Mouse (Mus musculus): ENCODE results near the gene Rnaset2b.
"Not testable (repeated sequence)": the region's sequence is repeated elsewhere in the genome, so short reads cannot be mapped to it uniquely, and the experiment has no call there.

Gene Rnaset2b

GRCm38 (mm10) chr17:6970334-6970733 is at the start of gene Rnaset2b:
Gene Rnaset2b, plus strand, starts transcription at chr17:6970634.
- not testable (repeated sequence) for DNase-seq (ENCODE audit: low read depth, low spot score)

DNA sequence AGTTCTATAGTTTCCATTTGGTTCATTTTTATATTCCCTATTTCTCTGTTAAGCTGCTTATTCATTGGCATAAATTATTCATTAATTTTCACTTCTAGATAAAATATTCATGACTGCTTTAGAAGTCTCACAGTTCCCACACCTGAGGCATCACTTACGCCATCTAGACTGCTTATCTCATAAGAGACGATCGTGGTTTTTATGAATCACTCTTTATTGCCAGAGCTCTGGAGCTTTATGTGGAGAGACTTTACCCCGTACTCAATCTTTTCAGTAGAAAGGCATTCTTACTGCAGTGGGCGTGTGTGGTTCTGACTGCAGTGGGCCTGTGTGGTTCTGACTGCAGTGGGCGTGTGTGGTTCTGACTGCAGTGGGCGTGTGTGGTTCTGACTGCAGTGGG is 38.8 kb upstream of the Rnaset2b start:
- DNase-seq (ENCODE audit: low read depth, low spot score): peak; percentile 14

- DNase-seq (ENCODE audit: low read depth, low spot score): not testable (repeated sequence)
These were observed 27.9 kb upstream of the Rnaset2b start for GRCm38 (mm10) chr17:6942560-6942959.

DNA sequence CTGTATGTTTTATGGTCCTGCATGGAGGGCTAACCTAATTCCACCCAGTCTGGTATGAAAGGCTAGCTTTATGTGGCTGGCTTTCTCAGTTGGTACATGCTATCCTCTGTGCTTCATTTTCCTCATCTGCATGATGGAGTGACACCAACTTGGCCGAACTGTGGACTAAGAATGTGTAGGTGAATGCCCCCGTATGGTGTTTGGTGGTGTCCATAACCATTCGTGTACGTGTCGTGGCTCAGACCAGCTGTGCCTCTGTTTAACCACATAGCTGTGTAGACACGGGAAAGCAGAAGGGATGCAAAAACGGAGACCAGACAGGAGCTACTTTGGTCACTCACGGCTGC is 22.8 kb upstream of the Rnaset2b start:
- DNase-seq (ENCODE audit: low read depth, low spot score): not testable (repeated sequence)

DNA sequence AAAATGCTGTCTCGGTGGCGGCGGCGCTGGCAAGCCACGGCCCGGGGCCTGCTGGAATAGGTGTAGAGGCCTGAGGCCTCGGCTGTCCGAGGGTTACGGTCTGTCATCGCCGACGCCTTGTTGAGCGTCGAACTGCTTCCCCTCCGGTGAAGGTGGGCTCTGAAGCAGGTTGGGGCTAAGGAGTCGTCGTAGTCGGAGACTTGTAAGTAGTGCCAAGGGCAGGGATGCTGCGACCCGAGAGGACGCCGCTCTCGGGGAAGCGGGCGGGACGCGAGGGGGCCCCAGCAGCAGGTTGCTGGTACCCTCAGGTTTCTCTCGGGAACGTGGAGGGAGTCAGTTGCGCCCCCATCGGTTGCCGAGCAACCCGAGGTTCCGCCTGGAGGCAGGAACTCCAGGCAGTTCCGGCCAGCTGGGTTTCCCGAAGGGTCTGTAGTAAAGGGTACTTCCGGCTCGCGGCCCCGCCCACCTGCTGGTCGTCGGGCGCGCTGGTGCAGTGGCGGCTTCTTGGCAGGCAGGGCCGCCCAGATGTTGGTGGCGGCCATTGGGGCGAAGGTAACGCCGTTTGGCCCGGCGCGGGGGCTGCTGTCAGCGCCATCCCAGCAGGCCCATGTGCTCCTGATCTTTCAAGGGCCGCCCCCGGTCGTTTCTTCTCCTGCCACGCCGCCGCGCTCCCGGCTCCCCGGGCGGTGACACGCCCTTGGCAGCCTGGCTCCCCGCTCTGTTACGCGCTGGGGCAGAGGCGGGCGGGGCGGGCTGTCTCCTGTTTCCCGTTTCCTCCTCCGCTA is 22.3 kb upstream of the Rnaset2b start, which contains the start of gene Rsph3b:
Gene Rsph3b (minus strand): TSS at position 699 of the 785 bp plus-strand sequence.
- DNase-seq (ENCODE audit: low read depth, low spot score): peak; percentile 78

- peak; percentile 35 for DNase-seq (ENCODE audit: low read depth, low spot score)
These were observed 21.6 kb upstream of the Rnaset2b start for GRCm38 (mm10) chr17:6948769-6949228.

- DNase-seq (ENCODE audit: low read depth, low spot score): not testable (repeated sequence)
These were observed 11.6 kb upstream of the Rnaset2b start for GRCm38 (mm10) chr17:6958881-6959280.

GRCm38 (mm10) chr17:6959543-6960259 is 10.7 kb upstream of the Rnaset2b start:
- not testable (repeated sequence) for DNase-seq (ENCODE audit: low read depth, low spot score)

DNA sequence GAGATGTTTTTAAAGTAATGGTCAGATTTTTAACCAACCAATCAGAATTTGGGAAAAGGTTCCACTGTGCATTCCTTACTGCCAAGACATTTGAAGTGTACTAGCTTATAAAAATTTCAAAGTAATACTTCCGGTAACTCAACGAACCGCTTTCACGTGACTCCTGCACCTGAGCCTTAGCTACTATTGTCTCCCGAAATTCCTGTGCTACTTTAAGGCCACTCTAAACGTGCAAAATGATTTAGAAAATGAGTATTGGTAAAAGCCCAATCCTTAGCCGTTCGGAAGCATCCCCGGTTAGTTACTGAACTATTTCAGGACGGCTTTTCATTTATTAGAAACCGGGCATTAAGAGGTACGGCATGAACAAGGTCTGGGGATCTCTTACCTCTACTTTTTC is 10.1 kb upstream of the Rnaset2b start:
- DNase-seq (ENCODE audit: low read depth, low spot score): not testable (repeated sequence)

DNA sequence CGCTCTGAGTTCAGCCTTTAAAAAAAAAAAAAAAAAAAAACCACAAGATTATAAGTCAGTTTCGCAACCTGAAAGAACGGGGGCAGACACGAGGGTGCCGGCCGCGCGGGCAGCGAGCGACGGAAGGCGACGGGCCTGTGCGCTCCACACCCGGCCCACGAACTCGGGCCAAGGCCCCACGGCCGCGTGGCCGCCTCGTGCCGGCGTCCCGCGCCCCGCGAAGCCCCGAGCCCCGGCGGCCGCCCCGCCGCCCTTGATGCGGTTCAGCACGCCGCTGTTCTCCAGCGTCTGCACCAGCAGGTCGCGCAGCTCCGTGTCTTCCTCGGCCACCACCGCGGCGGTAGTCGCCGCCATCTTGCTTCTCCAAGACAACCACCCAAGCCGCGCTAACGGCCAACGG is 9.7 kb upstream of the Rnaset2b start, which contains the start of gene Tagap1:
Gene Tagap1 (minus strand): TSS at position 381 of the 400 bp plus-strand sequence.
- peak; percentile 11 for DNase-seq (ENCODE audit: low read depth, low spot score)

DNA sequence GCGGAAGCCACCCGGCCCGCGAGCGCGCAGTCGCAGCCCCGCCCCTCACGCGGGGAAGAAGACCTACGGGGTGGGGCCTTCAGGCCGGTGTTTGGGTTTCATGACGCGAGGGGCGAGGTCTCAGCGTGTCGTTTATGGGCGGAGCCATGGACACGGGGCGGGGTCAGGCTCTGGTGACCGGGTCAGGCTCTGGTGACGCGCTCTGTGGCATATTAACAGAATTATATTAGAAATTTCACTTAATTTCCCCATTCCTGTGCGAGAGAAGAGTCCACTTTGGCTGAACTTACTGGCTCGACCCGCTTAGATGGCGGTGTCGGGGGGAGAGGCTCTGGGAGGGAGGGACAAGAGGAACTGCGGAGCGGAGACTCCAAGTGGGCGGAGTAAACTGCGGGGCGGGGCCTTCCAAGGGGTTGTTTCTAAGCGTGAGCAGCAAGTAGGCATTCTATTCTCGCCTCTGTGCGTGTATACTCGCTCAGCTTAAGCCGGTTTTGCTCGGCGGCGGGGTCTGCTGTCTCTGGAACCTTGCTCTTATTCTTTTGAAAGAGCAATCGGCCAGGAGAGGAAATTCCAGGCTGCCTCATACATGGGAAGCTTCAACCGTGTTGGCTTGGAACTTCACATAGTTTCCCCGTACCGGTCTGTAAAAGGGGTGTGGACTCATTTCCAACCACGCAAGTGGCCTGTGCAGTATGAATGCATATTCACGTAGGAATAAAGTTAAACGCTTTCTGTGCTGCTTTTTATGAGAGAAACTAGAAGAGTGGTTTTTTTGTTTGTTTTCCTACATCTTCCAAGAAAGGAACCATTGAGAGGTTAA is 9.0 kb upstream of the Rnaset2b start:
- not testable (repeated sequence) for DNase-seq (ENCODE audit: low read depth, low spot score)

DNA sequence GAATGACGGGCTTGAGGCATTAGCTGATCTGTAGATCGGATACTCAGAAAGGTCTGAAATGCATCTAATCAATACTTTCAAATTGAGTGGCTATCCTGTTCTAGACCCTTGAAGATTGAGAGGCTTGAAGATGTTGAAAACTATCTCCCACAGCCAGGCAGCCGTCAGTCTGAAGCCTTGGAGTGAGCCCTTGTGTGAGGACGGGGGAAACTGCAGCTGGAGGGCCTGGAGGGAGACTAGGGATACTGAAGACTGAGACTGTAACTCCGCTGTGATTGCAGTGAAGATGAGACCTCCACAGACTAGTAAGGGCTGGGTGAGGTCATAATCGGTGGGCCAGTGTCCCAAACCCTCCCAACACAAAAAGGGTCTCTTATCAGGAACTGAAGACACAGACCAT is 8.1 kb upstream of the Rnaset2b start:
- not testable (repeated sequence) for DNase-seq (ENCODE audit: low read depth, low spot score)

DNA sequence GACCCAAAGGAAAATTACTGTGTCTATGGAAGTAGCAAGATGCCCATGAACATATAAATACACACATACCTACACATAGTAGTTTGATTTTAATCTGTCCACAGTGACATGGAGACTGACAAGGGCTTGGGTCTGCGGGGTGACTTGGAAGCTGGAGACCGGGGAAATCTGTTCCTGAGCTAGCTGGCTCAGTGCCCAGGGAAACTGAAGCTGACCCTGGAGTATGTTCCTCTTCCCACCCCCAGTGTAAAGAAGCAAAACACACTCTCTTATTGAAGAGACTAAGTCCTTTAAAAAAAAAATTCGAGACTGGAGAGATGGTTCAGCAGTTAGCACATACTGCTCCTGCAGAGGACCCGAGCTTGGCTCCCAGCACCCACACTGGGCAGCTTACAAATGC is 7.5 kb upstream of the Rnaset2b start:
- not testable (repeated sequence) for DNase-seq (ENCODE audit: low read depth, low spot score)

GRCm38 (mm10) chr17:6965364-6965763 is 5.1 kb upstream of the Rnaset2b start:
- DNase-seq (ENCODE audit: low read depth, low spot score): peak; percentile 41

DNA sequence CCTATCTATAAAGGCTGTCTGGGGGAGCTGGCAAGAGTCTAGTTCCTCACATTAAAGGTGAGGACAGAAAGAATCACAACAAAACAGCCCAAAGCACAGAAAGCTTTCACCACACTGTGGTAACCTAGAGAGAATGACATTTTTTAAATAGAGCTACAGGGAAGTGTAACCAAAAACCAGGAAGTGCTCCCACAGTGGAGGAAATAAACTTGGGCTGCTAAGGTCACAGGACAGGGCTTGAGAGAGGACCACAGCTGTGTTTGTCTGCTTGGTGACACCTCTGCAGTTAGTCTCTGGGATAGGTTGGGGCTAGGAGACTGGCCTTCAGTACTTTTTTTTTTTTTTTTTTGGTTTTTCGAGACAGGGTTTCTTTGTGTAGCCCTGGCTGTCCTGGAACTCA is 2.8 kb upstream of the Rnaset2b start:
- not testable (repeated sequence) for DNase-seq (ENCODE audit: low read depth, low spot score)

DNA sequence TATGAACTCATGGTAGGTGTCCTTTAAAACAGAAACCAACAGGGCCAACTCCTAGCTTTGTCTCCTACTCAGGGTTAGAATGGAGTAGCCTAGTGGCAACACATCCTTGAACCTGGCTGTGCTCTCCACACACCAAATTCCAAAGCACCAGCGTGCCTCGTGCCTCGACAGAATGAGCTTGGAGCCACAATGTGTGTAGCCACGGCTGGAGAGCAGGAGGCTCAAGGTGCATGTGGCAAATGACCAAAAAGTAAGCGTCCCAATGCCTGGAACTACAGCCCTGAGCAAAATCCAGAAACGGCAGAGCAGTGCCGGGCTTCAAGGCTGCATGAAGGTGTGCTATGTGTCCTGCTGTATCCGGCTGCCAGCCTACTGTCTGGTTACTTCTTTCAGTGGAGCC is 804 bp downstream of the Rnaset2b start:
- not testable (repeated sequence) for DNase-seq (ENCODE audit: low read depth, low spot score)

- DNase-seq (ENCODE audit: low read depth, low spot score): not testable (repeated sequence)
These were observed 2.5 kb downstream of the Rnaset2b start for GRCm38 (mm10) chr17:6972836-6973396.

DNA sequence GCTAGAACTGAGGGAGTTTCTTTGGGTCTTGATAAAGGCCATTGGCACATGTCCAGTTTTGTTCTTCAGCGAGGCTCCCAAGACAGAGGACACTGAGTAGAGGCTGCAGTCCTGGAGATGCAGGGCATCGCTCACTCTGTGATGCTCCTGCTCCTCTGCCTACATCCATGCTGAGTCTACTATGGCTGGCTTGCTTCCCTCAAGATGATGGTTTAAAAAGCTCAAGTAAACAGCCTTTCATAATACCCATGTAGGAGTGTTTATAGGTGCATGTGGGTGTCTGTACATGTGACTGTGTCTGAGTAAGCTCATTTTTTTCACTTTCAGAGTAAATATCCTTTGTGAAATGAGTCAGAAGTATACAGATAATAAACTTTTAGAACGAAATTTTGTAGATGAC is 4.6 kb downstream of the Rnaset2b start:
- DNase-seq (ENCODE audit: low read depth, low spot score): not testable (repeated sequence)

DNA sequence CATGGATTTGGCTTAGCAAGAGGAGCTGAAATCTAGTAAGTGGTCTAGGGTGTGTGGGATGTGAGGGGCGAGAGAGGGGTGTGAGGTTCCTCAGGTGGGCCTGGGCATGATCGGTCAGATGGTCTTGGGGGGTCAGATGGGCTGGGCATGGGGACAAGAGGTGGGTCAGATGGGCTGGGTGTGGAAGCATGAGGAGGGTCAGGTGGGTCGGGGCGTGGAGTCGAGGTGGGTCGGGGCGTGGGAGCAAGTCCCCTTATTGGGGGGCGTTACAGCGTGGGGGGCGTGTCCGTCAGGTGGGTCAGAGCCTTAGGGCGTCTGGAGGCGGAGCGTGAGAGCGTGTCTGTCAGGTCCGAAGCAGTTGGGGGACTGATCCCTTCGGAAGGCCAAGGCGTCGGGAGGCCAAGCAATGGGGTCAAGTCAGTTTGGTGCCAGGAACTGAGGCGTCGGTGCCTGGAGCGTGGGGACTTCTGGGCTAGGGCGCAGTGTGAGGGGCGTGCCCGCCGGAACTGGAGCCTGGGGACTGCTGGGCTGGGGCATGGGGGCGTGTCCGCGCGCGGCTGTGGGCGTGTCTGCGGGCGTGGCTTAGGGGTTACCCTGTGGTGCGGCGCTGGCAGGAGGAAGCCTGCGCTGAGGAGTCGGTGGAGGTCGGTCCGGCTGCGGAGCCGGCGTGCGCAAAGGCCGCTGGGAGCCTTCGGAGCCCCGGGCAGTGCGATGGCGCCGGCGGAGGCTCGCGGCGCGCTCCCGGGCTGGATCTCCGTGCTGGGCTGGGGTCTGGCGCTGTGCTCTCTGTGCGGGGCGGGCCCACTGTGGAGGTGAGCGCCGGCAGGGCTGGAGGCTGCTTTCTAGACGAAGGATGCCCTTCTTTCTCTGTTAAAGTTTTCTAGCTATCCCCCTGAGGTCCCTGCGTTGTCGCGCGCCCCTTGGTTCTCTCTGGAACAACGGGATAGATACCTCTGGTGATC is 8.1 kb downstream of the Rnaset2b start, which contains the start of gene Gm49721:
Gene Gm49721 (plus strand): TSS at position 618 of the 962 bp plus-strand sequence.
- peak; percentile 15 for DNase-seq (ENCODE audit: low read depth, low spot score)

GRCm38 (mm10) chr17:6979380-6979779 is 8.9 kb downstream of the Rnaset2b start:
- not testable (repeated sequence) for DNase-seq (ENCODE audit: low read depth, low spot score)
